Mouse (Mus musculus): ENCODE data around the gene Huwe1.

DNA sequence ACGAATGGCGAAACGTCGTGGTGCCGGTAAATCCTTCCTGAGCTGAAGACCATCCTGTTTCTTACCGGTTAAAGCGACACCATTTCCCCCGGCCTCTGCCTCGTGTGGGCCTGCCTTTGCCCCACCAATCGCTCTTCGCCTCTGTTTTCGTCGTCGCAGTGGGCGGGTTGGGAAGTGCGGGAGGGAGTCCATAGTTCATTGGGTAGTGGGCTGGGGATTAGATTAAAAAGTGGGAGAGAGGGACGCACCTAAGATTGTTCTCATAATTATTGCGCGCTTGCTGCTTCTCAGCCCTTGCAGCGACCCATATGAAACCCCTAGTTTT lies 3.1 kb downstream of the Huwe1 start:
- TF ChIP-seq CTCF (IDR thresholded peaks at IDR 0.05; ENCODE audit: borderline replicate concordance, extremely low read depth, insufficient read depth, insufficient read length) (no peak), POLR2A (IDR thresholded peaks at IDR 0.05; ENCODE audit: borderline replicate concordance, extremely low read depth, insufficient read depth, insufficient read length, poor library complexity, severe bottlenecking) (no peak)
